Mouse (Mus musculus) liver, embryonic 11.5 days (tissue): ENCODE data around the gene Rdh12. TPM values are rescaled to one million over a fixed set of nuclear protein-coding genes. Genes with fewer than 3 reads are reported as not detected.

ENCODE experiments used
- ATAC-seq: fragments of 200-750 bp; cut with Nextera tagmentation; replicated peaks from 2 replicates; pipeline ENCODE4 v1.8.0; 2017; ENCODE audit warnings: moderate number of reproducible peaks, mild to moderate bottlenecking, moderate TSS enrichment, moderate library complexity; ENCODE audit not compliant: low FRiP score
- DNase-seq: peaks from one replicate; pipeline ENCODE4 v3.0.0-alpha.2; 2017; ENCODE audit warnings: low spot score
- H3K27ac ChIP-seq: fragments of 300-500 bp; sonication (generic); 2 replicates; pipeline ENCODE4 v1.5.1; 2014; ENCODE audit warnings: mild to moderate bottlenecking, low read depth, low read length, control low read depth
- H3K27me3 ChIP-seq: fragments of 300-500 bp; sonication (generic); replicated peaks from 2 replicates; pipeline ENCODE4 v1.6.1; 2014; ENCODE audit warnings: low read length, mixed read lengths; ENCODE audit not compliant: control insufficient read depth, insufficient read depth
- H3K36me3 ChIP-seq: fragments of 300-500 bp; sonication (generic); 2 replicates; pipeline ENCODE4 v1.6.1; 2014; ENCODE audit warnings: mild to moderate bottlenecking, low read length, moderate library complexity, mixed read lengths; ENCODE audit not compliant: control insufficient read depth, insufficient read depth
- H3K4me1 ChIP-seq: fragments of 300-500 bp; sonication (generic); replicated peaks from 2 replicates; pipeline ENCODE4 v1.6.1; 2014; ENCODE audit warnings: low read length, mixed read lengths; ENCODE audit not compliant: control insufficient read depth, insufficient read depth
- H3K4me2 ChIP-seq: fragments of 300-500 bp; sonication (generic); 2 replicates; pipeline ENCODE4 v1.6.1; 2014; ENCODE audit warnings: mild to moderate bottlenecking, control low read depth, moderate library complexity
- H3K4me3 ChIP-seq: fragments of 300-500 bp; sonication (generic); 2 replicates; pipeline ENCODE4 v1.5.1; 2014; ENCODE audit warnings: low read depth, low read length, control low read depth
- H3K9ac ChIP-seq: fragments of 300-500 bp; sonication (generic); 2 replicates; pipeline ENCODE4 v1.6.1; 2014; ENCODE audit warnings: low read depth, low read length, control low read depth
- H3K9me3 ChIP-seq: fragments of 300-500 bp; sonication (generic); 2 replicates; pipeline ENCODE4 v1.6.1; 2016; ENCODE audit warnings: low read length, inconsistent platforms, mixed read lengths; ENCODE audit not compliant: control insufficient read depth
- WGBS: fragments of 180-500 bp; shearing (Covaris S2); extraction: QIAGEN DNeasy Blood & Tissue Kit; methylation state at CpG from one replicate; pipeline ENCODE4 v1.1.7; 2014; 5-methylcytosine and 5-hydroxymethylcytosine counted together
- polyA plus RNA-seq: library from polyadenylated mRNA; unstranded; fragments of >200 nt; fragmentation: Nextera tagmentation; extraction: Ambion mirVana; gene quantifications from 2 replicates; pipeline ENCODE4 v1.2.1, GENCODE M21; 2014

The Rdh12 gene
- polyA plus RNA-seq, result 0.58 and 0.62 TPM in 2 replicates

DNA sequence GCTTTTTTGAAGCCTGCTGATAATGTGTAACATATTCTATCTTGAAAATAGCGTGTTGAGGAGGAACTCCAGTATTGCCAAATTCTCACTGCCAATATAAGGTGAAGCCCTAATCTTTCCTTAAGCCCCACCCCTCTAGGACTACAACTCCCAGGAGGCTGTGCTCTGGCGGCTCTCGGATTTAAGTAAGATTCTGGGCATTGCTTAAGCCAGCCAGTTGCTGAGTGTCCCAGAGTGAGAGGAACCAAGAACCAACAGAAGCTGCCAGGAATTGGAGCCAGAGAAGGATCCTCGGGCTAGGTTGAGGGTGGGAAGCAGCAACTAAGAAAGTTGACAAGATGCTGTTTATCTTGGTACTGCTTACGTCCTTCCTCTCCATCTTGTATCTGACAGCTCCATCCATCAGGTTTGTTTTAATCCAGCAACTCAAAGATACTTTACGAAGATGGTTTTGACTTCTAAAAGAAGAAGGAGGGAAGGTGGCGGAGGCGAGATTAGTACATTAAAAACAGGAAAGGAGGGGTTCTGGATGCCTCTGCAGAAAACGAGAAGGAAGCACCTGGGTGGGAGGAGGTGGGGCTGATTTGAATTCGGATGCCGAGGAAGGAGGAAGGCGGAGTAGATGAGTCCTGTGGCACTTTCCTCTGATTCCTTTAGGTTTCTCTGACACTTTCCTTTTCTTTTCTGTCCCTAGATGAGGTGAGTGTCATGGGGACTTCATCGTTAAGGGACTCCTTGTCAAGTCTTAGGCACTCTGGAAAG, at the start of gene Rdh12:
Gene Rdh12 (plus strand): TSS at position 212 of the 762 bp plus-strand sequence.
- WGBS, result 5% methylated on average over 13 of the region's 13 CpGs

DNA sequence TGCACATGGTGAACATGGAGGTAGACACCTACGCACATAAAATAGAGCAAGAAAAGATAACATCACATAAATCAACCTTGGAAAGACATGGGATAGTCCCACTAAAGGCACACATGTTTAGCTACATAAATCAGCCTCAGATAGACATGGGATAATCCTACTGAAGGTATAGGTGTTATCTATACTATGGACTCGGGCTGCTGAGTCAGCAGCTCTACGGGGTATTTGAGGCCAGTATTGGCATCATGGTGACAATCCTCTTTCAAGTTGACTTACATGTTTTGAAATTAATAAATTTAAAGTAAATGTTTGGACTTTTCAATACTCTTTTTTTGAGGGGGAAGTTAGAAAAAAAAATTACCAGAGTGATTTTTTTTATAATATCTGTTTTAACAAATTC, 45.8 kb upstream of the Rdh12 start:
- Histone ChIP-seq H3K4me3 (no peak overlapping the region), H3K4me1 (no peaks in the 10 kb centered on the region), H3K4me2 (no peak overlapping the region), H3K27ac (no peak overlapping the region), H3K27me3 (no peaks in the 10 kb centered on the region), H3K9ac (no peak overlapping the region), H3K36me3 (peaks cover 18% of the 10 kb centered on the region), H3K9me3 (no peaks in the 10 kb centered on the region)
- no peak for ATAC-seq
- no peak for DNase-seq
- 87% methylated on average over 3 of the region's 3 CpGs for WGBS

More for the DNA sequence above, at the start of gene Rdh12:
- peak within 1 kb of the TSS; percentile 55 for H3K4me2 ChIP-seq
- H3K4me3 ChIP-seq, result peak within 1 kb of the TSS; percentile 35
- no peak within 1 kb of the TSS for H3K27ac ChIP-seq
- H3K4me1 ChIP-seq, result 0 out of 2 replicates have a peak, but pooled peaks cover 2% of the 10 kb centered on the region
- H3K36me3 ChIP-seq, result no peaks in the 10 kb centered on the region
- H3K27me3 ChIP-seq, result no peaks in the 10 kb centered on the region
- ATAC-seq (no peak), DNase-seq (no peak)
- no peak within 1 kb of the TSS for H3K9ac ChIP-seq
- no peaks in the 10 kb centered on the region for H3K9me3 ChIP-seq

DNA sequence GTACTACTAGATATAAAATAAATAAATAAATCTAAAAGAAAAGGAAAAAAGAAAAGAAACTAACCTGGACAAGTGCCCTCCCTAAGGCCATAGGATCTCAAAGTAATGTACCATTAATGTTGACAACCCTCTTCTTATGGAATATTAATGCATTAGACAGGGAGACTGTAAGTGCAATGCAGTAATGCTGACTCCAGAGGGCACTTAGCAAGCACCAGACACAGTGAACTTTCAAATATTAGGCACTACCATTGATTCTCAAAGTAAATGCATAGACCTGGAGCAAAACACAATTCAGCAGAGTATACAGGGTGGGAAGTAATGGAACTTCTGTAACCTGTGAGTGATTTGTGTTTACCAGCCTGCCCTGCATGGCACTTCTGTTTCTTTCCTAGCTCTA, 39.5 kb upstream of the Rdh12 start:
- Histone ChIP-seq H3K4me3 (no peak overlapping the region), H3K9me3 (no peaks in the 10 kb centered on the region), H3K4me1 (peaks cover 7% of the 10 kb centered on the region), H3K4me2 (no peak overlapping the region), H3K27ac (no peak overlapping the region), H3K36me3 (peaks cover 9% of the 10 kb centered on the region; the same call in 1 of the 2 replicates), H3K9ac (no peak overlapping the region), H3K27me3 (no peaks in the 10 kb centered on the region)
- ATAC-seq (no peak), DNase-seq (no peak)

DNA sequence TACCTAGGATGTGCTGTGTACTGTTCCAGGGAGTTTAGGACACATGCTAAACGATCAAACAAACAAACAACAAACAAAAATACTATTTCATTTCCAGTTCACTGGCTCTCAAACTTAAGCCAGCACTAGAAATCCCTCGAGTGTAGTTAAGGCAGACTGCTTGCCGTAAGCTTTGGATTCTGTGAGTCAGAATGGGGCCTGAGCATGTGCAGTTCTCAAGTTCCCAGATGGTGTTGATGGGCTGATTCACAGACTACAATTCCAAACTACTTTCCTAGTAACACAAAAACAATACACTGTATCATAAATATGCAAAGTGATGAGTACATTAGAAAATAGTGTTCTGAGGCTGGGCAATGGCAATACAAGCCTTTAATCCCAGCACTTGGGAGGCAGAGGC, 38.3 kb upstream of the Rdh12 start:
- H3K4me1 ChIP-seq, result peaks cover 7% of the 10 kb centered on the region
- no peaks in the 10 kb centered on the region for H3K27me3 ChIP-seq
- WGBS, result 81% methylated on average over 3 of the region's 3 CpGs
- no peak overlapping the region for H3K4me3 ChIP-seq
- H3K4me2 ChIP-seq, result no peak overlapping the region
- ATAC-seq, result no peak
- no peak for DNase-seq
- H3K36me3 ChIP-seq, result peaks cover 6% of the 10 kb centered on the region; the same call in 1 of the 2 replicates
- H3K9ac ChIP-seq, result no peak overlapping the region
- no peaks in the 10 kb centered on the region for H3K9me3 ChIP-seq
- no peak overlapping the region for H3K27ac ChIP-seq

DNA sequence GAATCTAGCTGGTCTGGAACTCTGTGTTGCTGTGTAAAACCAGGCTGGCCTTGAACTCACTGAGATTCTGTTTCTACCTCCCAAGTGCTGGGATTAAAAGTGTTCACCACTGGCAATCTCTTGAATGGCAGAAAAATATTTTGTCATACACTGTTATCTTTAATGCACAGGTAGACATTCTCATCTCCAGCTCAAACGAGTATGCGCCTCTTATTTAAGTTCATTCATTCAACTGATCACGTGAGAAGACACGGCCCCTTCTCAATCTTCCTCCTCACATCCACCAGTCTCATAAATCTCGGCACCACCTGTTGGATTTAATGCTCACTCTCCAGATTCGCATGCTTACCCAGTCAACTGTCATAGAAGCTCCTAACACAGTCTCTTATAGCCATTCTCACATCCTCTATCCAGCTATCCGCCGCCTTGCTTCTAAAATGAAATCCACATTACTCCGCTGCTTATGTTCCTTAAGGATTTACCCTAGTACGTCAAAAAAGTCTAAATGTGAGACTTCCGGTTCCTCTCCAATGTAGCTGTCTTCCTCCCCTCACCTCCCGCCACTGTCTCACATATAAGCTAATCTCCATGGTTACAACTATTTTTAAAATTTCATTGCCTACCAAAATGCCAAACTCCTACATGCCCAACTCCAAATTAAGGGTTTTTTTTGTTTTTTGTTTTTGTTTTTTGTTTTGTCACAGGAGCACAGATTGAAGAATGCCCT, 37.3 kb upstream of the Rdh12 start:
- Histone ChIP-seq H3K36me3 (peaks cover 8% of the 10 kb centered on the region; the same call in 1 of the 2 replicates), H3K4me1 (peaks cover 7% of the 10 kb centered on the region), H3K4me3 (peak overlapping the region; percentile 96), H3K9ac (peak overlapping the region; percentile 83), H3K27ac (no peak overlapping the region; the same call in 1 of the 2 replicates), H3K27me3 (no peaks in the 10 kb centered on the region), H3K4me2 (peak overlapping the region; percentile 65), H3K9me3 (no peaks in the 10 kb centered on the region)
- DNase-seq (no peak), ATAC-seq (no peak)
- WGBS, result 37% methylated on average over 12 of the region's 12 CpGs

DNA sequence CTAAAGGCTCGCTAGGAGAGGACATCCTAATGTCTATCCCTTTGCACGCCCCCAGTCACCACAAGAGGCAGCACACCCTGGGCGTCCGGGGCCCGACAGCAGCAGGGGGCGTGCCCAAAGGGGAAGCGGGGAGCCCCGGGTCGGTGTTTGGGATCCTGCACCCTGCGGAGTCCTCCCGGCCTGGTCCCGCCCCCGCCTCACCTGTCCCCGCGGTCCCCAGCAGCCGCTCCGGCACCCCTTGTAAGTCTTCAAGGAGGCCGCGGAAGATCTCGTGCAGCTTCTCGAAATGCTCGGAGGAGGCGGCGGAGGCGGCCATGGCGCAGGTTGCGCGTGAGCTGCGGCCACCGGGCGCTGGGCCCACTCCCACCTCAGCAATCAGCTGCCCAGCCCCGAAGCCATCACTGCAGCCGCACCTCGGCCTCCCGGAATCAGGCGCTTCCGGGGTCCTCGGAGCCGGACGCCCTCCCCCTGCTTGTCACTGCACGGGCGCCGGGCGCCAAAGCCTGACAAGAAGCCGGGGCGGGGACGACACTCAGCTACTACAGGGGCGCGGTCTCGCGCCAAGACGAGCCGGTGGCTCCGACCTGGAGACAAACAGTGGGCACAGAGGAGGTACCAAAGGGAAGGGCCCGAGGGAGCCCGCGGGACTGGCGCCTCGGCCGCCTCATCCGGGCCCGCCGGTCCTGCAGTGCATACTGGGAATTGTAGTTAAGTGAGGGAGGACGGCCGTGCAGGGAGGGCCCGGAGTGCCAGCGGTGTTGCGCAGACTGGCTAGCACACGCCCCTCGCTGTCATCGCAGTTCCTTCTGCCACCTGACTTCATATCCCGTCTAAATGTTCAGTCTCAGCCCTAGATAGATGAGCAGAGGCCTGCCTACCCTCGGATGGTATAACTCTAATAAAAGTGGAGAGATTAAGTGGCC, 36.4 kb upstream of the Rdh12 start, which contains the start of gene Vti1b:
Gene Vti1b (minus strand): TSS at position 649 of the 923 bp plus-strand sequence.
- Histone ChIP-seq H3K27ac (peak within 1 kb of the TSS; percentile 80), H3K4me1 (peaks cover 7% of the 10 kb centered on the region), H3K9me3 (no peaks in the 10 kb centered on the region), H3K9ac (peak within 1 kb of the TSS; percentile 83), H3K36me3 (peaks cover 8% of the 10 kb centered on the region; the same call in 1 of the 2 replicates), H3K4me2 (peak within 1 kb of the TSS; percentile 65), H3K27me3 (no peaks in the 10 kb centered on the region), H3K4me3 (peak within 1 kb of the TSS; percentile 96)
- WGBS, result under 1% methylated on average over 73 of the region's 73 CpGs
- ATAC-seq, result peak; percentile 97
- DNase-seq, result peak; percentile 91

DNA sequence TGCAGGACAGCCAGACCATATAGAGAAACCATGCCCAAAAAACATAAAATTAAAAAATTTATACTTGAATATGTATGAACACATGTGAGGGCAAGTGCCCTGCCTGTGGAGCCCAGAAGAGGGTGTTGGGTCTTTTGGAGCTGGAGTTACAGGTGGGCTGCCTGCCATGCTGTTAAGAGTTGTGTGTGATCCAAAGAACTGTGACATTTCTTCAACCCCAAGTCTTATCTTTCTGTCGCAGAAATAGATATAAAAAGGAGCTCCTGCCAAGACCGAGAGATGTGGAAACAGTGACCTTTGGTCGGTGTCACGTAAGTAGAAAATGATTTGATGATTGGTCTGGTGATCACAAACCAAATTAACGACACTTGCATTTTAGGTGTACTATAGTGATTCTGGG, 35.0 kb upstream of the Rdh12 start:
- no peak for DNase-seq
- Histone ChIP-seq H3K9ac (no peak overlapping the region), H3K4me1 (peaks cover 7% of the 10 kb centered on the region), H3K27ac (peak overlapping the region; percentile 5; the same call in 1 of the 2 replicates), H3K27me3 (no peaks in the 10 kb centered on the region), H3K4me3 (no peak overlapping the region), H3K36me3 (peaks cover 8% of the 10 kb centered on the region; the same call in 1 of the 2 replicates), H3K4me2 (no peak overlapping the region), H3K9me3 (no peaks in the 10 kb centered on the region)
- WGBS, result 54% methylated on average over 5 of the region's 5 CpGs
- no peak for ATAC-seq

DNA sequence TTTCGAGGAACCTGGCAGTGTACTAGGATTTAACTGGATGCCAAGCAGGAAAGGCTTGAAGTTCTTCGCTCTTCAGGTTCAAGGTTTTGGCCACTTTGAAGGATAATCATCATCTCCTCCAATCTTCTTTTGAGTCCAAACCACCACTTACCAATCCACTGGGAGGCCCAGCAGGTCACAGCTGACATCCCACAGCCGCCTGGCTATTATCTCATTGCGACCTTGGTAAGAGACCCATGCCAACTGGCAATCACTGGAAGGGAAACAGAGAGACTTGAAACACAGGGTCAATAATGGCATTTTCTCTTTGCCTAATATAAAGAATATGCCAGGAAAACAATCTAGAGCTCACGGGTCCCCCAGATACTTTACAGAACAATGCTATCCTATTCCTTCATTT, 32.7 kb upstream of the Rdh12 start:
- Histone ChIP-seq H3K36me3 (peaks cover 11% of the 10 kb centered on the region; the same call in 1 of the 2 replicates), H3K4me3 (no peak overlapping the region), H3K27ac (no peak overlapping the region), H3K9me3 (no peaks in the 10 kb centered on the region), H3K4me2 (no peak overlapping the region), H3K4me1 (peaks cover 7% of the 10 kb centered on the region), H3K27me3 (no peaks in the 10 kb centered on the region), H3K9ac (no peak overlapping the region)
- no peak for ATAC-seq
- WGBS, result 92% methylated on average over 5 of the region's 5 CpGs
- DNase-seq, result no peak
